Mouse (Mus musculus) small intestine, adult 2 months (tissue): ENCODE results near the gene Zfp704. TPM values are rescaled to one million over a fixed set of nuclear protein-coding genes. Genes with fewer than 3 reads are reported as not detected.
"Not testable (repeated sequence)": the region's sequence is repeated elsewhere in the genome, so short reads cannot be mapped to it uniquely, and the experiment has no call there.

Experiments
- H3K27ac ChIP-seq: fragments of 200-500 bp; 2 replicates; pipeline ENCODE4 v1.5.1; 2012; ENCODE audit warnings: low read depth, low read length, control low read depth, inconsistent platforms; ENCODE audit not compliant: insufficient read depth
- H3K27me3 ChIP-seq: fragments of 200-500 bp; 2 replicates; pipeline ENCODE4 v1.6.1; 2012; ENCODE audit warnings: mild to moderate bottlenecking, moderate library complexity, low read length, inconsistent platforms; ENCODE audit not compliant: control insufficient read depth, insufficient read depth
- H3K36me3 ChIP-seq: fragments of 200-500 bp; 2 replicates; pipeline ENCODE4 v1.6.1; 2012; ENCODE audit warnings: mild to moderate bottlenecking, low read length, control low read depth, inconsistent platforms; ENCODE audit not compliant: control insufficient read depth, insufficient read depth
- H3K4me1 ChIP-seq: fragments of 200-500 bp; 2 replicates; pipeline ENCODE4 v1.6.1; 2012; ENCODE audit warnings: low read length, inconsistent platforms, mixed read lengths; ENCODE audit not compliant: control insufficient read depth, insufficient read depth, insufficient read length
- H3K4me3 ChIP-seq: fragments of 200-500 bp; 2 replicates; pipeline ENCODE4 v1.5.1; 2012; ENCODE audit warnings: low read depth, mild to moderate bottlenecking, control low read depth, inconsistent platforms, low read length, moderate library complexity
- CTCF ChIP-seq: fragments of 200-500 bp; IDR thresholded peaks from 2 replicates; pipeline ENCODE4 v1.5.1; 2012; ENCODE audit warnings: low read depth, mild to moderate bottlenecking, control low read depth, inconsistent platforms, low read length, moderate library complexity, mixed read lengths; ENCODE audit not compliant: insufficient replicate concordance, insufficient read length; ENCODE audit errors: extremely low read depth
- POLR2A ChIP-seq: fragments of 200-500 bp; IDR thresholded peaks from 2 replicates; pipeline ENCODE4 v1.6.1; 2012; ENCODE audit warnings: low read depth, mild to moderate bottlenecking, control low read depth, inconsistent platforms, low read length, moderate library complexity
- WGBS: fragments of 180-500 bp; shearing (Covaris S2); methylation state at CpG from one replicate; pipeline ENCODE4 v1.1.7; 2018; 5-methylcytosine and 5-hydroxymethylcytosine counted together
- polyA plus RNA-seq: library from polyadenylated mRNA; depleted of rRNA; stranded (reverse); fragments of >200 nt; gene quantifications from 2 replicates; pipeline ENCODE4 v1.2.3, GENCODE M21; 2012

Zfp704 gene
- polyA plus RNA-seq, 1 experiment, result 1.5 TPM

GRCm38 (mm10) chr3:9579028-9579643, 30.7 kb downstream of the Zfp704 start:
- no peak for TF ChIP-seq POLR2A
- TF ChIP-seq CTCF, result no peak
- H3K4me1 ChIP-seq, result peaks cover 6% of the 10 kb centered on the region
- no peak overlapping the region for H3K27ac ChIP-seq
- no peaks in the 10 kb centered on the region for H3K27me3 ChIP-seq
- H3K4me3 ChIP-seq, result no peak overlapping the region
- WGBS, result 48% methylated on average over 4 of the region's 4 CpGs
- no peaks in the 10 kb centered on the region for H3K36me3 ChIP-seq

GRCm38 (mm10) chr3:9576872-9577271, 33.0 kb downstream of the Zfp704 start:
- no peak overlapping the region for H3K27ac ChIP-seq
- H3K27me3 ChIP-seq, result no peaks in the 10 kb centered on the region
- H3K36me3 ChIP-seq, result no peaks in the 10 kb centered on the region
- WGBS, result 75% methylated on average over 4 of the region's 4 CpGs
- no peak for TF ChIP-seq POLR2A
- TF ChIP-seq CTCF, result no peak
- H3K4me3 ChIP-seq, result no peak overlapping the region
- H3K4me1 ChIP-seq, result peaks cover 8% of the 10 kb centered on the region

GRCm38 (mm10) chr3:9574305-9574704, 35.6 kb downstream of the Zfp704 start:
- peaks cover 6% of the 10 kb centered on the region for H3K4me1 ChIP-seq
- H3K27ac ChIP-seq, result no peak overlapping the region
- no peaks in the 10 kb centered on the region for H3K27me3 ChIP-seq
- no peak overlapping the region for H3K4me3 ChIP-seq
- WGBS, result 75% methylated on average over 8 of the region's 8 CpGs
- H3K36me3 ChIP-seq, result no peaks in the 10 kb centered on the region
- TF ChIP-seq CTCF, result no peak
- no peak for TF ChIP-seq POLR2A

- Histone ChIP-seq H3K4me3 (no peak overlapping the region), H3K27me3 (no peaks in the 10 kb centered on the region), H3K4me1 (peaks cover 6% of the 10 kb centered on the region), H3K36me3 (no peaks in the 10 kb centered on the region), H3K27ac (no peak overlapping the region)
- TF ChIP-seq POLR2A (no peak), CTCF (no peak)
- WGBS, result 5% methylated on average over 6 of the region's 6 CpGs
These were observed 36.3 kb downstream of the Zfp704 start for GRCm38 (mm10) chr3:9573581-9573980.

DNA sequence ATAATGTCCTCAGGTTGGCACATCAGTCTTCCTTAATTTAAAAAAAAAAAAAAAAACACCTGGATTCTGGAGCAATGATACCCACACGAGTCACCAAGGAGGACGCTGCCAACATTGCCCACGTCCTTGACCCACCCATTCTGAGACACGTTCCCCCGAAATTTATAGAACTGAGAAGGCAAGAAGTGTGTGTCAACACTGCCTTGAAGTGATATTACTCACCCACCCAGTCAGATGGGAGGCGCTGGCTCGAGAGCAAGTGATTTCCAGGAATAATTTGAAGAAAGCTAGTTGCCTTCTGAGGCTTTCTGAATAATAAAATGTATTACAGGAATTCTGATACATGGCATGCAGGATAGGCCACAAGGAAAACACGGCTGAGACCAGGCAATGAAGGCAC, 37.6 kb downstream of the Zfp704 start:
- peaks cover 6% of the 10 kb centered on the region for H3K4me1 ChIP-seq
- 68% methylated on average over 8 of the region's 8 CpGs for WGBS

GRCm38 (mm10) chr3:9570782-9571181, 39.1 kb downstream of the Zfp704 start:
- TF ChIP-seq CTCF (no peak), POLR2A (no peak)
- peaks cover 6% of the 10 kb centered on the region for H3K4me1 ChIP-seq
- H3K27me3 ChIP-seq, result no peaks in the 10 kb centered on the region
- no peak overlapping the region for H3K4me3 ChIP-seq
- 82% methylated on average over 4 of the region's 4 CpGs for WGBS
- H3K27ac ChIP-seq, result no peak overlapping the region
- no peaks in the 10 kb centered on the region for H3K36me3 ChIP-seq

More for the DNA sequence above, 37.6 kb downstream of the Zfp704 start:
- Histone ChIP-seq H3K4me3 (no peak overlapping the region), H3K27ac (no peak overlapping the region), H3K36me3 (no peaks in the 10 kb centered on the region), H3K27me3 (no peaks in the 10 kb centered on the region)
- no peak for TF ChIP-seq CTCF
- TF ChIP-seq POLR2A, result no peak

- H3K4me1 ChIP-seq, H3K27ac ChIP-seq, H3K4me3 ChIP-seq, H3K27me3 ChIP-seq, H3K36me3 ChIP-seq: not testable (repeated sequence)
- WGBS, result 97% methylated on average over 4 of the region's 4 CpGs
These were observed 40.2 kb downstream of the Zfp704 start for GRCm38 (mm10) chr3:9569706-9570105.
